Mouse (Mus musculus) midbrain, embryonic 16.5 days (tissue): ENCODE measurements around the gene Acta1. TPM values are rescaled to one million over a fixed set of nuclear protein-coding genes. Genes with fewer than 3 reads are reported as not detected.

Experiments used
- ATAC-seq: fragments of 200-750 bp; cut with Nextera tagmentation; 2 replicates; pipeline ENCODE4 v1.8.0; 2017; ENCODE audit warnings: moderate TSS enrichment
- H3K27ac ChIP-seq: fragments of 300-500 bp; sonication (generic); 2 replicates; pipeline ENCODE4 v1.5.1; 2014; ENCODE audit warnings: mild to moderate bottlenecking, low read length, mixed read lengths
- H3K27me3 ChIP-seq: fragments of 300-500 bp; sonication (generic); 2 replicates; pipeline ENCODE4 v1.6.1; 2014; ENCODE audit warnings: low read depth, low read length, mixed read lengths; ENCODE audit not compliant: control insufficient read depth, insufficient read depth
- H3K36me3 ChIP-seq: fragments of 300-500 bp; sonication (generic); 2 replicates; pipeline ENCODE4 v1.6.1; 2014; ENCODE audit warnings: mild to moderate bottlenecking, low read length, moderate library complexity, mixed read lengths; ENCODE audit not compliant: control insufficient read depth, insufficient read depth
- H3K4me1 ChIP-seq: fragments of 300-500 bp; sonication (generic); 2 replicates; pipeline ENCODE4 v1.6.1; 2014; ENCODE audit warnings: mild to moderate bottlenecking, low read length, mixed read lengths; ENCODE audit not compliant: control insufficient read depth, insufficient read depth
- H3K4me2 ChIP-seq: fragments of 300-500 bp; sonication (generic); 2 replicates; pipeline ENCODE4 v1.6.1; 2014; ENCODE audit warnings: mild to moderate bottlenecking, low read length, mixed read lengths
- H3K4me3 ChIP-seq: fragments of 300-500 bp; sonication (generic); 2 replicates; pipeline ENCODE4 v1.5.1; 2014; ENCODE audit warnings: low read depth, mild to moderate bottlenecking, low read length, moderate library complexity, mixed read lengths
- H3K9ac ChIP-seq: fragments of 300-500 bp; sonication (generic); 2 replicates; pipeline ENCODE4 v1.6.1; 2014; ENCODE audit warnings: low read depth, low read length, mixed read lengths
- H3K9me3 ChIP-seq: fragments of 300-500 bp; sonication (generic); replicated peaks from 2 replicates; pipeline ENCODE4 v1.6.1; 2014; ENCODE audit warnings: mild to moderate bottlenecking, low read length, mixed read lengths; ENCODE audit not compliant: control insufficient read depth, poor library complexity, severe bottlenecking
- WGBS: fragments of 180-500 bp; shearing (Covaris S2); extraction: QIAGEN DNeasy Blood & Tissue Kit; methylation state at CpG from one replicate; pipeline ENCODE4 v1.1.7; 2014; 5-methylcytosine and 5-hydroxymethylcytosine counted together
- polyA plus RNA-seq: library from polyadenylated mRNA; unstranded; fragments of >200 nt; fragmentation: Nextera tagmentation; extraction: Ambion mirVana; gene quantifications from 2 replicates; pipeline ENCODE4 v1.2.1, GENCODE M21; 2015

Gene Acta1
- polyA plus RNA-seq, 1 experiment from 2014 or later, result 10.4 TPM

GRCm38 (mm10) chr8:123844341-123844740 lies 50.2 kb downstream of the Acta1 start:
- Histone ChIP-seq H3K4me3 (no peak overlapping the region), H3K4me1 (no peaks in the 10 kb centered on the region), H3K36me3 (no peaks in the 10 kb centered on the region), H3K4me2 (no peak overlapping the region), H3K27ac (no peak overlapping the region), H3K9me3 (no peaks in the 10 kb centered on the region), H3K9ac (no peak overlapping the region), H3K27me3 (no peaks in the 10 kb centered on the region)
- no peak for ATAC-seq
- 87% methylated on average over 7 of the region's 7 CpGs for WGBS

- Histone ChIP-seq H3K9me3 (no peaks in the 10 kb centered on the region), H3K9ac (no peak overlapping the region), H3K4me1 (no peaks in the 10 kb centered on the region), H3K4me3 (no peak overlapping the region), H3K4me2 (no peak overlapping the region), H3K27me3 (no peaks in the 10 kb centered on the region), H3K36me3 (no peaks in the 10 kb centered on the region), H3K27ac (no peak overlapping the region)
- no peak for ATAC-seq
- 93% methylated on average over 12 of the region's 12 CpGs for WGBS
These were observed 52.5 kb downstream of the Acta1 start for GRCm38 (mm10) chr8:123842086-123842485.

Other genes starting within 250 kb of the Acta1 start
- 10.1 and 13.2 TPM in 2 replicates for gene Rhou, start 240.8 kb downstream of the Acta1 start, polyA plus RNA-seq
- gene Rab4a, start 88.8 kb downstream of the Acta1 start, polyA plus RNA-seq, result 79.2 and 81.0 TPM in 2 replicates
- 3.8 and 4.1 TPM in 2 replicates for gene Ccsap, start 34.5 kb downstream of the Acta1 start, polyA plus RNA-seq
- 21.8 and 21.9 TPM in 2 replicates for gene Nup133, start 54.5 kb upstream of the Acta1 start, polyA plus RNA-seq
- 14.3 and 14.8 TPM in 2 replicates for gene Abcb10, start 88.4 kb upstream of the Acta1 start, polyA plus RNA-seq
- 19.4 and 20.5 TPM in 2 replicates for gene Taf5l, start 126.6 kb upstream of the Acta1 start, polyA plus RNA-seq
- 3.8 TPM in 2 replicates for gene Urb2, start 126.8 kb upstream of the Acta1 start, polyA plus RNA-seq